Mouse (Mus musculus) bone marrow, adult 2 months (tissue): Measurements from ENCODE around the gene Cfap100. TPM values are rescaled to one million over a fixed set of nuclear protein-coding genes. Genes with fewer than 3 reads are reported as not detected.

Source experiments
- H3K27ac ChIP-seq: fragments of 200-500 bp; 2 replicates; pipeline ENCODE4 v1.5.1; 2012; ENCODE audit warnings: low read depth, mild to moderate bottlenecking, control low read depth, inconsistent platforms, low read length; ENCODE audit not compliant: control insufficient read depth, poor library complexity, insufficient read depth
- H3K4me1 ChIP-seq: fragments of 200-500 bp; 2 replicates; pipeline ENCODE4 v1.6.1; 2011; ENCODE audit warnings: low read length; ENCODE audit not compliant: control insufficient read depth, insufficient read depth
- H3K4me3 ChIP-seq: fragments of 200-500 bp; replicated peaks from 2 replicates; pipeline ENCODE3; 2011; ENCODE audit warnings: mild to moderate bottlenecking, low read depth, low read length, control low read depth; ENCODE audit not compliant: control insufficient read depth
- CTCF ChIP-seq: fragments of 200-500 bp; IDR thresholded peaks from 2 replicates; pipeline ENCODE4 v1.5.1; 2011; ENCODE audit warnings: low read length, control low read depth; ENCODE audit not compliant: control insufficient read depth, insufficient read depth
- POLR2A ChIP-seq: fragments of 200-500 bp; IDR thresholded peaks from 2 replicates; pipeline ENCODE4 v1.6.1; 2011; ENCODE audit warnings: low read depth, mild to moderate bottlenecking, control low read depth, low read length, borderline replicate concordance; ENCODE audit not compliant: control insufficient read depth
- WGBS: fragments of 180-500 bp; shearing (Covaris S2); methylation state at CpG from one replicate; pipeline ENCODE4 v1.1.7; 2018; 5-methylcytosine and 5-hydroxymethylcytosine counted together
- polyA plus RNA-seq: library from polyadenylated mRNA; stranded (reverse); fragments of >200 nt; gene quantifications from 2 replicates; pipeline ENCODE4 v1.2.4, GENCODE M21; 2011; ENCODE audit warnings: low replicate concordance; ENCODE audit not compliant: missing spikeins, insufficient read depth, insufficient read length

Gene Cfap100
- polyA plus RNA-seq, 1 experiment: not detected

DNA sequence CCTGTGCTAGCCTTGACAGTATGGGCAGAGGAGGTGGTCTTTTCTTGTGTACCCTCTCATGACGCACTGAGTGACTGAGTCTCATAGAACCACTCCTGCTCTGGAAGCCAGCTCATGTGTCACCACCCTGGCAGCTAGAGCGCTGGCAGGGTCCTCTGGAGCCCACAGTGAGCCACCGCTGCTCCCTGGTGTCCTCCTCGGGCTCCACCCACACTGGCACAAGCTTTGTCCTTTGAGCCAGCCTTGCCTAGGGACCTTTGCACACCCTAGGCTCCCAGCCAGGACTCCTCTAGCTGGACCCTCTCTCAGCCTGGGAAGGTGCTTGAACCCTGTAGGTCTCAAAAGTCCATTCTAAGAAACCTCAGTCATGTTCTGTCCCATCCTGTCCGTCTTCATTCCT, 22.1 kb upstream of the Cfap100 start:
- 77% methylated on average over 5 of the region's 5 CpGs for WGBS
- H3K4me3 ChIP-seq: no peak overlapping the region
- no peaks in the 10 kb centered on the region for H3K4me1 ChIP-seq
- no peak overlapping the region for H3K27ac ChIP-seq
- TF ChIP-seq CTCF (no peak), POLR2A (no peak)

DNA sequence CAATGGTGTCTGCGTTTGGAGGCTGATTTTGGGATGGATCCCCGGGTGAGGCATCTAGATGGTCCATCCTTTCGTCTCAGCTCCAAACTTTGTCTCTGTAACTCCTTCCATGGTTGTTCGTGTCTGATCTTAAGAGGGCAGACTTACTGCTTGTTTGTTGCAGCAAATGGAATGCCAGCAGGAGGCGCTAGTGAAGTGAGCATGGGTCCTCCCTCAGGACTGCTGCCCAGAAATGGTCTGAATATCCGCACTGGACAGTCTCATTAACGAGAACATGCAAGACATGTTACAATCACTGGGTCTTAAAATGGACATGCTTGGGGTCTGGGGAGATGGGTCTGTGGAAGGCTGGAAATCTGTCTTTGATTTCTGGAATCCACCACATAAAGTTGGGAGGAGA, 21.6 kb upstream of the Cfap100 start:
- TF ChIP-seq POLR2A (no peak), CTCF (peak; percentile 44; the same call in 1 of the 2 replicates)
- Histone ChIP-seq H3K4me1 (no peaks in the 10 kb centered on the region), H3K27ac (no peak overlapping the region), H3K4me3 (no peak overlapping the region)
- 18% methylated on average over 7 of the region's 7 CpGs for WGBS

DNA sequence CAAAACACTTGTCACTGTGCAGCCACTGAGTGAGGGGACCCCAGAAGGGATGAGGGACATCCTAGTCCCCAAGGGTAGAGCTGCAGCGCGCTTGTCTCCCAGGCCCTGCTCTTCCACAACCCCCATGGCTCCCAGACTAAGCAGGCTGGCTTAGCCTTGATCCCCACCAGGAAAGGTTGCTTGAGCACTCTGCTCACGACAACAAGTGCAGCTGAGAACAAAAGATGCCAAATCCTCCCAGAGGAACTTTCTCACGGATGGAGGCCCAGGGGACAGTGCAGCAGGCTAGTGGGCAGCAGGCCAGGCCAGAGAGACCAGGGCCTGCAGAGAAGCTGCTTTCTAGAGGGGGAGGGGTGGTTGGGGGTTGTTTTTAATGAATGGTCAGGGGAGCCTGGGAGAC, 18.3 kb upstream of the Cfap100 start:
- TF ChIP-seq CTCF (no peak), POLR2A (no peak)
- Histone ChIP-seq H3K4me1 (no peaks in the 10 kb centered on the region), H3K27ac (no peak overlapping the region), H3K4me3 (no peak overlapping the region)
- WGBS: 75% methylated on average over 4 of the region's 4 CpGs

GRCm38 (mm10) chr6:90437041-90437440, 8.4 kb upstream of the Cfap100 start:
- no peak overlapping the region for H3K27ac ChIP-seq
- H3K4me3 ChIP-seq: no peak overlapping the region
- no peak for TF ChIP-seq POLR2A
- TF ChIP-seq CTCF: no peak
- H3K4me1 ChIP-seq: no peaks in the 10 kb centered on the region
- 78% methylated on average over 3 of the region's 3 CpGs for WGBS

DNA sequence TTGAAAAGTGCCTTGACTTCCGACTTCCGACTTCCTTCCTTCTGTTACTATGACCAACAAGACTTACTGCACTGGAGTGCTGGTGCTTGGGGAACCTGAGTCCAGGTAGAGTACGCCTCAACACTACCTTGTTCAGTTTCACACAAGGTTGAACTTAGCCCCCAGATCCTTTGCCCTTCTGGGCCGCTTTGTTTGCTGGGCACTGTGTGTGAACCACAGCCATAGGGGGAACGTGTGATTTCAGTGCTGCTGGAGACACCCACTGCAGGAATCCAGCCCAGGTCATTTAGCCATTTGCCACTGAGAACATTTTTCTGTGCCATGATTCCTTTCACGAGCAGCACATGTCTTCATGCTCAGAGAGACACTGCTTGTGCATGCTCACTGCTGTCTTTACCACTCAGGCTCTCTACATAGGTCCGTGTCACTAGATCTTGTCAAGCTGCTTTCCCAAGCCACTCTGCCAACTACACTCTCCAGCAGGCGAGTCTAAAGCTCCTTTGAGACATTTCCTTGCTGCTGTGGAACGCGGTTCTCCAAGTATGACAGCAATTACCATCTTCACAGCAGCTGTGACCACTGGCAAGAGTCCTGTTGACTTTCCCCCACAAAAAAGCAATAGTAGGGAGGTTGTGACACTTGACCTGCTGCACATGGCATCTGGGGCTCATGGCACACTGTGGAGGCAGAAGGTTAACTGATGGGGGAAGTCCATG, 7.8 kb upstream of the Cfap100 start:
- H3K27ac ChIP-seq: no peak overlapping the region
- WGBS: 68% methylated on average over 10 of the region's 10 CpGs
- H3K4me3 ChIP-seq: no peak overlapping the region
- no peaks in the 10 kb centered on the region for H3K4me1 ChIP-seq
- TF ChIP-seq POLR2A (no peak), CTCF (no peak)

- Histone ChIP-seq H3K4me1 (no peaks in the 10 kb centered on the region), H3K27ac (no peak overlapping the region), H3K4me3 (no peak overlapping the region)
- TF ChIP-seq POLR2A (no peak), CTCF (peak; percentile 65)
- WGBS: 25% methylated on average over 11 of the region's 11 CpGs
These were observed 6.6 kb upstream of the Cfap100 start for GRCm38 (mm10) chr6:90435195-90435618.

DNA sequence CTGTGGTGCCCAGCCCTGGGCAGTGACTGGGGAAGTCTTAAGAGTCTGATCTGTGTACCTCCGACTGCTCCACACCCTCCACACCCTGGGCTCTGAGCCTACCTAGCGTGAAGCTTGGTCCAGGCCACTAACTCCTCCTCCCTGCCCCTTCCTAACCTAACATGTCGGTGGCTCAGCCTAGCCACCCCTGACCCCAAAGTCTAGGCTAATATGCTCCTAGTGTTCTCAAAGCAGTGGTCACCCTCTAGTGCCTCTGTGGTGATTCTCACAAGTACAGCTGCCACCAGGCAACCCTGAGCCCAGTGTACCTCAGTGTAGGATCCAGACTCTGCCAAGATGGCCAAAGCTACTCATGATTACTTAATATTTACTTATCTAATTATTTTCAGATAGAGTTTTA, 6.1 kb upstream of the Cfap100 start:
- Histone ChIP-seq H3K4me3 (no peak overlapping the region), H3K27ac (no peak overlapping the region), H3K4me1 (no peaks in the 10 kb centered on the region)
- WGBS: 61% methylated on average over 3 of the region's 3 CpGs
- no peak for TF ChIP-seq CTCF

GRCm38 (mm10) chr6:90431487-90431886, 2.9 kb upstream of the Cfap100 start:
- TF ChIP-seq CTCF: no peak
- TF ChIP-seq POLR2A: no peak
- WGBS: 50% methylated on average over 2 of the region's 2 CpGs
- no peak overlapping the region for H3K4me3 ChIP-seq
- H3K4me1 ChIP-seq: no peaks in the 10 kb centered on the region
- H3K27ac ChIP-seq: no peak overlapping the region

DNA sequence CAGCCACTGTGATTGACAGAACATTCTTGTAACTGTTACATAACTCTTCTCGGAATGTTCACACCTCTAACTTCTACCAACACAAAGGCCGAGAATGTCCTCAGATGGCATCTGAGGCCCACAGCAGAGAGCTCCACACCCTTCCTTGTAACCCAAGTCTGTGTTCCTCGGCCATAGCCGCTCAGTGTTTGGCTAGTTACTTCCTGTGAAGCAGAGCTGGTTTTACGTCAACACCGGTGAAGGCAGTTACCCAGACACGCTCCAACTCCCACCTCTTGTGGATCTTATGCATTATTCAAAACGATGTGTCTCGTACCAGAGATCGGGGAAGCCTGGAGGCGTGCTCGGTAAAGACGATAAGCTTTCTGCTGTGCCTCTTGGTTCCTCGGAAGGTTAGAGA, 1.3 kb upstream of the Cfap100 start:
- TF ChIP-seq POLR2A: no peak
- TF ChIP-seq CTCF: no peak
- Histone ChIP-seq H3K27ac (no peak overlapping the region), H3K4me3 (no peak overlapping the region), H3K4me1 (no peaks in the 10 kb centered on the region)
- 77% methylated on average over 14 of the region's 14 CpGs for WGBS
